Mouse (Mus musculus): ENCODE data around the gene Nyap2. TPM values are rescaled to one million over a fixed set of nuclear protein-coding genes. Genes with fewer than 3 reads are reported as not detected.

Nyap2 gene
- 25.0 and 25.5 TPM in 2 replicates for polyA plus RNA-seq (2014; fragmentation: Nextera tagmentation; extraction: Ambion mirVana)

- Histone ChIP-seq H3K9me3 (ENCODE audit: control insufficient read depth, low read length) (no peaks in the 10 kb centered on the region), H3K4me2 (replicated peaks) (peak within 1 kb of the TSS; percentile 71), H3K27me3 (ENCODE audit: control insufficient read depth, insufficient read depth, low read length) (no peaks in the 10 kb centered on the region), H3K36me3 (replicated peaks; ENCODE audit: control insufficient read depth, insufficient read depth) (no peaks in the 10 kb centered on the region), H3K4me1 (replicated peaks; ENCODE audit: control insufficient read depth, insufficient read depth, low read length) (peaks cover 16% of the 10 kb centered on the region), H3K9ac (peak within 1 kb of the TSS; percentile 86), H3K27ac (peak within 1 kb of the TSS; percentile 99), H3K4me3 (replicated peaks; ENCODE audit: low read length) (peak within 1 kb of the TSS; percentile 38)
- 16% methylated on average over 16 of the region's 16 CpGs for WGBS
- DNase-seq (ENCODE audit: low spot score) = peak; percentile 68
- peak; percentile 88 for ATAC-seq (ENCODE audit: low FRiP score)
These were observed at the start of gene Nyap2 for GRCm38 (mm10) chr1:81076831-81077664. Gene Nyap2, plus strand, starts transcription at chr1:81076950.

GRCm38 (mm10) chr1:81042907-81043868, 33.6 kb upstream of the Nyap2 start:
- DNase-seq (ENCODE audit: low spot score) (peak; percentile 32), ATAC-seq (ENCODE audit: low FRiP score) (no peak)
- no peak overlapping the region for H3K27ac ChIP-seq
- no peaks in the 10 kb centered on the region for H3K27me3 ChIP-seq (ENCODE audit: control insufficient read depth, insufficient read depth, low read length)
- H3K4me3 ChIP-seq (replicated peaks; ENCODE audit: low read length) = no peak overlapping the region
- 0 out of 2 replicates have a peak overlapping the region, but pooled peaks have one; percentile 12 for H3K4me2 ChIP-seq (replicated peaks)
- H3K4me1 ChIP-seq (replicated peaks; ENCODE audit: control insufficient read depth, insufficient read depth, low read length) = 0 out of 2 replicates have a peak, but pooled peaks cover 9% of the 10 kb centered on the region
- WGBS = 35% methylated on average over 5 of the region's 5 CpGs
- no peak overlapping the region for H3K9ac ChIP-seq
- H3K36me3 ChIP-seq (replicated peaks; ENCODE audit: control insufficient read depth, insufficient read depth) = no peaks in the 10 kb centered on the region
- H3K9me3 ChIP-seq (ENCODE audit: control insufficient read depth, low read length) = no peaks in the 10 kb centered on the region

- 65% methylated on average over 5 of the region's 5 CpGs for WGBS
These were observed 18.4 kb upstream of the Nyap2 start for GRCm38 (mm10) chr1:81058340-81058739.

GRCm38 (mm10) chr1:81058835-81059234, 17.9 kb upstream of the Nyap2 start:
- 75% methylated on average over 2 of the region's 2 CpGs for WGBS
- Histone ChIP-seq H3K27me3 (ENCODE audit: control insufficient read depth, insufficient read depth, low read length) (no peaks in the 10 kb centered on the region), H3K36me3 (replicated peaks; ENCODE audit: control insufficient read depth, insufficient read depth) (no peaks in the 10 kb centered on the region), H3K4me3 (replicated peaks; ENCODE audit: low read length) (no peak overlapping the region), H3K4me1 (replicated peaks; ENCODE audit: control insufficient read depth, insufficient read depth, low read length) (no peaks in the 10 kb centered on the region), H3K9ac (no peak overlapping the region), H3K27ac (no peak overlapping the region), H3K4me2 (replicated peaks) (no peak overlapping the region), H3K9me3 (ENCODE audit: control insufficient read depth, low read length) (no peaks in the 10 kb centered on the region)
- ATAC-seq (ENCODE audit: low FRiP score) (no peak), DNase-seq (ENCODE audit: low spot score) (no peak)

More at GRCm38 (mm10) chr1:81058340-81058739, 18.4 kb upstream of the Nyap2 start:
- Histone ChIP-seq H3K9ac (no peak overlapping the region), H3K4me2 (replicated peaks) (no peak overlapping the region), H3K27me3 (ENCODE audit: control insufficient read depth, insufficient read depth, low read length) (no peaks in the 10 kb centered on the region), H3K27ac (no peak overlapping the region), H3K36me3 (replicated peaks; ENCODE audit: control insufficient read depth, insufficient read depth) (no peaks in the 10 kb centered on the region), H3K4me1 (replicated peaks; ENCODE audit: control insufficient read depth, insufficient read depth, low read length) (no peaks in the 10 kb centered on the region), H3K9me3 (ENCODE audit: control insufficient read depth, low read length) (no peaks in the 10 kb centered on the region), H3K4me3 (replicated peaks; ENCODE audit: low read length) (no peak overlapping the region)
- no peak for ATAC-seq (ENCODE audit: low FRiP score)
- DNase-seq (ENCODE audit: low spot score) = no peak

- Histone ChIP-seq H3K36me3 (replicated peaks; ENCODE audit: control insufficient read depth, insufficient read depth) (no peaks in the 10 kb centered on the region), H3K9me3 (ENCODE audit: control insufficient read depth, low read length) (no peaks in the 10 kb centered on the region), H3K27ac (no peak overlapping the region), H3K4me2 (replicated peaks) (no peak overlapping the region), H3K4me3 (replicated peaks; ENCODE audit: low read length) (no peak overlapping the region), H3K9ac (no peak overlapping the region), H3K27me3 (ENCODE audit: control insufficient read depth, insufficient read depth, low read length) (no peaks in the 10 kb centered on the region), H3K4me1 (replicated peaks; ENCODE audit: control insufficient read depth, insufficient read depth, low read length) (no peaks in the 10 kb centered on the region)
- ATAC-seq (ENCODE audit: low FRiP score) (no peak), DNase-seq (ENCODE audit: low spot score) (no peak)
- 80% methylated on average over 2 of the region's 2 CpGs for WGBS
These were observed 13.9 kb upstream of the Nyap2 start for GRCm38 (mm10) chr1:81062811-81063210.

GRCm38 (mm10) chr1:81076259-81076658, 491 bp upstream of the Nyap2 start:
- Histone ChIP-seq H3K4me1 (replicated peaks; ENCODE audit: control insufficient read depth, insufficient read depth, low read length) (peaks cover 16% of the 10 kb centered on the region), H3K9me3 (ENCODE audit: control insufficient read depth, low read length) (no peaks in the 10 kb centered on the region), H3K9ac (peak overlapping the region; percentile 86), H3K36me3 (replicated peaks; ENCODE audit: control insufficient read depth, insufficient read depth) (no peaks in the 10 kb centered on the region), H3K27me3 (ENCODE audit: control insufficient read depth, insufficient read depth, low read length) (no peaks in the 10 kb centered on the region), H3K27ac (peak overlapping the region; percentile 99), H3K4me3 (replicated peaks; ENCODE audit: low read length) (peak overlapping the region; percentile 38), H3K4me2 (replicated peaks) (peak overlapping the region; percentile 71)
- peak; percentile 71 for DNase-seq (ENCODE audit: low spot score)
- WGBS = 27% methylated on average over 9 of the region's 9 CpGs
- ATAC-seq (ENCODE audit: low FRiP score) = peak; percentile 87

GRCm38 (mm10) chr1:81077665-81078314, 1.0 kb downstream of the Nyap2 start:
- DNase-seq (ENCODE audit: low spot score) = no peak
- peak overlapping the region; percentile 71 for H3K4me2 ChIP-seq (replicated peaks)
- H3K9ac ChIP-seq = peak overlapping the region; percentile 86
- peak overlapping the region; percentile 99 for H3K27ac ChIP-seq
- no peaks in the 10 kb centered on the region for H3K36me3 ChIP-seq (replicated peaks; ENCODE audit: control insufficient read depth, insufficient read depth)
- no peaks in the 10 kb centered on the region for H3K9me3 ChIP-seq (ENCODE audit: control insufficient read depth, low read length)
- H3K4me1 ChIP-seq (replicated peaks; ENCODE audit: control insufficient read depth, insufficient read depth, low read length) = peaks cover 16% of the 10 kb centered on the region
- no peak for ATAC-seq (ENCODE audit: low FRiP score)
- WGBS = 44% methylated on average over 9 of the region's 9 CpGs
- no peaks in the 10 kb centered on the region for H3K27me3 ChIP-seq (ENCODE audit: control insufficient read depth, insufficient read depth, low read length)
- peak overlapping the region; percentile 38 for H3K4me3 ChIP-seq (replicated peaks; ENCODE audit: low read length)

- Histone ChIP-seq H3K27me3 (ENCODE audit: control insufficient read depth, insufficient read depth, low read length) (no peaks in the 10 kb centered on the region), H3K9me3 (ENCODE audit: control insufficient read depth, low read length) (no peaks in the 10 kb centered on the region), H3K4me1 (replicated peaks; ENCODE audit: control insufficient read depth, insufficient read depth, low read length) (no peaks in the 10 kb centered on the region), H3K36me3 (replicated peaks; ENCODE audit: control insufficient read depth, insufficient read depth) (0 out of 2 replicates have a peak, but pooled peaks cover 3% of the 10 kb centered on the region), H3K9ac (no peak overlapping the region), H3K4me2 (replicated peaks) (no peak overlapping the region), H3K4me3 (replicated peaks; ENCODE audit: low read length) (no peak overlapping the region), H3K27ac (no peak overlapping the region)
- ATAC-seq (ENCODE audit: low FRiP score) (no peak), DNase-seq (ENCODE audit: low spot score) (no peak)
- WGBS = 83% methylated on average over 5 of the region's 5 CpGs
These were observed 10.7 kb downstream of the Nyap2 start for GRCm38 (mm10) chr1:81087485-81087884.

All from hindbrain, embryonic 14.5 days (tissue).